Mouse (Mus musculus): ENCODE data around the gene Atn1.

GRCm38 (mm10) chr6:124720904-124721303 is 35.4 kb downstream of the Atn1 start:
- no peak for TF ChIP-seq POLR2A (IDR thresholded peaks at IDR 0.05; ENCODE audit: low read depth, low read length)
- TF ChIP-seq CTCF (IDR thresholded peaks at IDR 0.05; ENCODE audit: extremely low read depth, insufficient read depth, insufficient read length, insufficient replicate concordance) = no peak

Data from spleen, adult 2 months (tissue).